Mouse (Mus musculus) embryonic facial prominence, embryonic 14.5 days (tissue): ENCODE measurements around the gene Psmd11. TPM values are rescaled to one million over a fixed set of nuclear protein-coding genes. Genes with fewer than 3 reads are reported as not detected.
"Not testable (repeated sequence)": the region's sequence is repeated elsewhere in the genome, so short reads cannot be mapped to it uniquely, and the experiment has no call there.

Experiments
- ATAC-seq: fragments of 200-750 bp; cut with Nextera tagmentation; 2 replicates; pipeline ENCODE4 v1.8.0; 2017; ENCODE audit warnings: low read depth, moderate number of reproducible peaks, moderate TSS enrichment
- DNase-seq: peaks from one replicate; pipeline ENCODE4 v3.0.0-alpha.2; 2015; ENCODE audit warnings: low spot score
- H3K27ac ChIP-seq: fragments of 300-500 bp; sonication (generic); replicated peaks from 2 replicates; pipeline ENCODE4 v1.5.1; 2014; ENCODE audit warnings: low read depth, mild to moderate bottlenecking, low read length, moderate library complexity
- H3K27me3 ChIP-seq: fragments of 300-500 bp; sonication (generic); replicated peaks from 2 replicates; pipeline ENCODE4 v1.6.1; 2014; ENCODE audit warnings: low read length; ENCODE audit not compliant: control insufficient read depth, insufficient read depth
- H3K36me3 ChIP-seq: fragments of 300-500 bp; sonication (generic); 2 replicates; pipeline ENCODE4 v1.6.1; 2014; ENCODE audit warnings: low read length, mixed read lengths; ENCODE audit not compliant: control insufficient read depth, insufficient read depth
- H3K4me1 ChIP-seq: fragments of 300-500 bp; sonication (generic); 2 replicates; pipeline ENCODE4 v1.6.1; 2014; ENCODE audit warnings: antibody characterized with exemption, low read length; ENCODE audit not compliant: control insufficient read depth, insufficient read depth
- H3K4me2 ChIP-seq: fragments of 300-500 bp; sonication (generic); 2 replicates; pipeline ENCODE4 v1.6.1; 2014; ENCODE audit warnings: low read depth, mild to moderate bottlenecking, low read length, moderate library complexity, mixed read lengths
- H3K4me3 ChIP-seq: fragments of 300-500 bp; sonication (generic); 2 replicates; pipeline ENCODE4 v1.5.1; 2014; ENCODE audit warnings: low read depth, mild to moderate bottlenecking, low read length
- H3K9ac ChIP-seq: fragments of 300-500 bp; sonication (generic); 2 replicates; pipeline ENCODE4 v1.6.1; 2014; ENCODE audit warnings: low read depth, mild to moderate bottlenecking, low read length, moderate library complexity, mixed read lengths
- H3K9me3 ChIP-seq: fragments of 300-500 bp; sonication (generic); 2 replicates; pipeline ENCODE4 v1.6.1; 2016; ENCODE audit warnings: low read length; ENCODE audit not compliant: control insufficient read depth
- WGBS: fragments of 180-500 bp; shearing (Covaris S2); extraction: QIAGEN DNeasy Blood & Tissue Kit; methylation state at CpG from one replicate; pipeline ENCODE4 v1.1.7; 2014; 5-methylcytosine and 5-hydroxymethylcytosine counted together
- polyA plus RNA-seq: library from polyadenylated mRNA; unstranded; fragments of >200 nt; fragmentation: Nextera tagmentation; extraction: Ambion mirVana; gene quantifications from 2 replicates; pipeline ENCODE4 v1.2.1, GENCODE M21; 2014

The Psmd11 gene
- polyA plus RNA-seq, 1 experiment from 2014 or later, result 264 TPM

GRCm38 (mm10) chr11:80420202-80420984 lies 8.0 kb upstream of the Psmd11 start:
- peaks cover 6% of the 10 kb centered on the region; the same call in 1 of the 2 replicates for H3K9me3 ChIP-seq
- DNase-seq, result no peak
- H3K9ac ChIP-seq, result no peak overlapping the region
- no peaks in the 10 kb centered on the region for H3K4me1 ChIP-seq
- H3K27me3 ChIP-seq, result no peaks in the 10 kb centered on the region
- no peak overlapping the region for H3K4me3 ChIP-seq
- ATAC-seq, result no peak
- peaks cover 12% of the 10 kb centered on the region for H3K36me3 ChIP-seq
- H3K4me2 ChIP-seq, result no peak overlapping the region
- H3K27ac ChIP-seq, result no peak overlapping the region
- WGBS, result 53% methylated on average over 2 of the region's 2 CpGs

DNA sequence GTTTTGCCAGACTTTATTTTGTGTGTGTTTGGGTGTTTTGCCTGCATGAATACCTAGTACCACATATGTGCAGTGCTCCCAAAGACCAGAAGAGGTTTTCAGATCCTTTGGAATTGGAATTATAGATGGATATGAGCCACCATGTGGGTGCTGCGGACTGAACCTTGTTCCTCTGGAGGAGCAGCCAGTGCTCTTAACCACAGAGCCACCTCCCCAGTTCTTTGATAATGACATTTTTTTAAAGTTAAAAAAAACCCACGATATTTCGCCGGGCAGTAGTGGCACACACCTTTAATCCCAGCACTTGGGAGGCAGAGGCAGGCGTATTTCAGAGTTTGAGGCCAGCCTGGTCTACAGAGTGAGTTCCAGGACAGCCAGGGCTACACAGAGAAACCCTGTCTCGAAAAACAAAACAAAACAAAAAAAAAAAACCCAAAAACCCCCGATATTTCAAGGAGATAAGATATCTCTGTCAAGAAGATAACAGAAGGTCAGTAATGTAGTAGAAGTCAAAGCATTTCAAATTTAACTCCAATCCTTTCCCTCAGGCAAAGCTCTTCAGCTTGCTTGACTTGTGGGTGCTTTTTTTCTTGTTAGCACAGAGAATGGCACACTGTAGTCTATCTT lies 6.9 kb upstream of the Psmd11 start:
- Histone ChIP-seq H3K4me1 (no peaks in the 10 kb centered on the region), H3K36me3 (peaks cover 5% of the 10 kb centered on the region), H3K9ac (no peak overlapping the region), H3K4me2 (no peak overlapping the region), H3K27ac (no peak overlapping the region), H3K27me3 (no peaks in the 10 kb centered on the region), H3K4me3 (no peak overlapping the region), H3K9me3 (peaks cover 6% of the 10 kb centered on the region; the same call in 1 of the 2 replicates)
- DNase-seq (no peak), ATAC-seq (no peak)
- 85% methylated on average over 7 of the region's 7 CpGs for WGBS

GRCm38 (mm10) chr11:80424691-80425090 lies 3.7 kb upstream of the Psmd11 start:
- WGBS, result 80% methylated on average over 2 of the region's 2 CpGs
- H3K9ac ChIP-seq, result no peak overlapping the region
- H3K9me3 ChIP-seq, result no peaks in the 10 kb centered on the region
- no peak overlapping the region for H3K27ac ChIP-seq
- DNase-seq (no peak), ATAC-seq (no peak)
- no peak overlapping the region for H3K4me2 ChIP-seq
- H3K4me3 ChIP-seq, result no peak overlapping the region
- no peaks in the 10 kb centered on the region for H3K36me3 ChIP-seq
- H3K4me1 ChIP-seq, result peaks cover 4% of the 10 kb centered on the region; the same call in 1 of the 2 replicates
- H3K27me3 ChIP-seq, result no peaks in the 10 kb centered on the region

- Histone ChIP-seq H3K27ac (no peak overlapping the region), H3K9ac (no peak overlapping the region), H3K9me3 (no peaks in the 10 kb centered on the region), H3K4me2 (no peak overlapping the region), H3K4me3 (no peak overlapping the region), H3K36me3 (no peaks in the 10 kb centered on the region), H3K4me1 (peaks cover 7% of the 10 kb centered on the region; the same call in 1 of the 2 replicates), H3K27me3 (no peaks in the 10 kb centered on the region)
- 62% methylated on average over 5 of the region's 5 CpGs for WGBS
- DNase-seq, result no peak
- no peak for ATAC-seq
Measured at GRCm38 (mm10) chr11:80425247-80425778, 3.1 kb upstream of the Psmd11 start.

DNA sequence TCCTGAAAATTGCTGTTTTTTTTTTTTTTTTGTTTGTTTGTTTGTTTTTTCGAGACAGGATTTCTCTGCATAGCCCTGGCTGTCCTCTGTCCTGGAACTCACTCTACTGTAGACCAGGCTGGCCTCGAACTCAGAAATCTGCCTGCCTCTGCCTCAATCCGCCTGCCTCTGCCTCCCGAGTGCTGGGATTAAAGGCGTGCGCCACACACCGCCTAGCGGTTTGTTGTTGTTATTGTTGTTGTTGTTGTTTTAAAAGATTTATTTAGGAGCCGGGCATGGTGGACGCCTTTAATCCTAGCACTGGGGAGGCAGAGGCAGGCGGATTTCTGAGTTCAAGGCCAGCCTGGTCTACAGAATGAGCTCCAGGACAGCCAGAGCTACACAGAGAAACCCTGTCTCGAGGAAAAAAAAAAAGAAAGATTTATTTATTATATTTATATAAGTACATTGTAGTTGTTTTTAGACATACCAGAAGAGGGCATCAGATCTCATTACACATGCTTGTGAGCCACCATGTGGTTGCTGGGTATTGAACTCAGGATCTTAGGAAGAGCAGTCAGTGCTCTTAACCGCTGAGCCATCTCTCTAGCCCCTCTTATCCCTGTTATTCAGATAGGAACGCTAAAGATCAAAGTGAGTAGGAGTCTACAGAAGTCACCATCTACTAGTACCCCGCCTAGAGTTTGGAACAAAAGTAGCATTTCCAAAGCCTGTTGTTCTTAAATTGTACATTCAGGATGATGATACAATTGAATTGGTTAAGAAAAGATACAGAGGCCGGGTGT lies 2.2 kb upstream of the Psmd11 start:
- H3K9ac ChIP-seq, H3K36me3 ChIP-seq, H3K9me3 ChIP-seq, H3K27ac ChIP-seq, H3K27me3 ChIP-seq, ATAC-seq, H3K4me3 ChIP-seq, H3K4me2 ChIP-seq, H3K4me1 ChIP-seq, DNase-seq: not testable (repeated sequence)
- 77% methylated on average over 16 of the region's 16 CpGs for WGBS

DNA sequence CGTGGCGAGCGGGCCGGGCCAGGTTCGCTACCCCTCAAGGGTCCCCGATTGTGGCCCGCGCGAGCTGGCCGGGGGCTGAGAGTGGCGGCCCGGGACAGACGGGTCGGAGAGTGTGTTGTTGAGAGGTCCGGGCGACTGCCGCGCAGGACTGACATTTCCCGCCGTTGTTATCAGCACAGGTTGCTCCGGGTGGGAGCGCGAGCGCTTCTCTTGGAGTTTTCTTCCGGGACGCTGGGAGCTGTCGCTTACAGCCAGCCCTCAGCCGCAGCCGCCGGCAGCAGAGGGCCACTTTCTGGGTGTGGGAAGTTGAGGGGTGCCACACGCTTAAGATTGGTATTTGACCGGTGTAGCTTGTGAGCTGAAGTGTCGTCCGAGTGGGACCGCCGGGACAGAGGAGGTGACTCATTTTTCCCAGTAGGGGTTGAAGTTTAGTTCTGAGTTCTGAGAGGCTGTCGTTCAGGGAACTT lies 627 bp downstream of the Psmd11 start:
- Histone ChIP-seq H3K27me3 (no peaks in the 10 kb centered on the region), H3K4me2 (peak overlapping the region; percentile 81), H3K9me3 (no peaks in the 10 kb centered on the region), H3K36me3 (peaks cover 23% of the 10 kb centered on the region), H3K27ac (peak overlapping the region; percentile 87), H3K4me3 (peak overlapping the region; percentile 94), H3K4me1 (peaks cover 7% of the 10 kb centered on the region; the same call in 1 of the 2 replicates), H3K9ac (peak overlapping the region; percentile 95)
- DNase-seq (no peak), ATAC-seq (no peak)
- under 1% methylated on average over 31 of the region's 37 CpGs for WGBS

DNA sequence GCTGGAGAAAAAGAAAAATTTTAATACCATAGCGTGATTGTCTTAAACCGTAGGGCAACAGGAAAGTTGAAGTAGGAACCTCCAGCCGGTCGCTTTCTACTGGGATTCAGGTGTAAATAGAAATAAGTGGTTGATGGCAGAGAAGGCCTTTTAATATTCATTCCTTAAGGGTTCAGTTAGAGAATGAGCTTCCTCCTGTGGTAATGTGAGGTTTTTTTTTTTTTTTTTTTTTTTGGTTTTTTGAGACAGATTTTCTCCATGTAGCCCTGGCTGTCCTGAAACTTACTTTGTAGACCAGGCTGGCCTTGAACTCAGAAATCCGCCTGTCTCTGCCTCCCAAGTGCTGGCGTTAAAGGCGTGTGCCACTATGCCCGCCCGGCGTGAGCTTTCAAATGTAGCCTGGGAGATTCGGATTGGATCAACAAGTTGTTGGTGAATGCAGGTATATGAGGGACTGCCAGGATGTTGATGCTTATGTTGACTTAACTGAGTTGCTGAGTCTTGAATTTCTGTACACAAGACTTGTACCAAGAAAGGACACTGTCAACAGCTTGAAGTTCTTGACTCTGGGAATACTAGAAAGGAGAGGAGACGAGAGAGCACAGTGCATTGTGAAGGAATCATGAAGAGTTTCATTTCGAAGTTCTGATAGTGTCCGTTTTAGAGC lies 1.2 kb downstream of the Psmd11 start:
- H3K4me1 ChIP-seq, result peaks cover 7% of the 10 kb centered on the region; the same call in 1 of the 2 replicates
- no peak for ATAC-seq
- no peaks in the 10 kb centered on the region for H3K27me3 ChIP-seq
- H3K27ac ChIP-seq, result no peak overlapping the region; the same call in 1 of the 2 replicates
- WGBS, result 63% methylated on average over 14 of the region's 14 CpGs
- peak overlapping the region; percentile 81 for H3K4me2 ChIP-seq
- no peak for DNase-seq
- peaks cover 26% of the 10 kb centered on the region for H3K36me3 ChIP-seq
- no peaks in the 10 kb centered on the region for H3K9me3 ChIP-seq
- H3K9ac ChIP-seq, result peak overlapping the region; percentile 95
- peak overlapping the region; percentile 94 for H3K4me3 ChIP-seq
